Mouse (Mus musculus) brain, embryonic 14.5 days (tissue): Measurements from ENCODE around the gene Hist2h3c1. TPM values are rescaled to one million over a fixed set of nuclear protein-coding genes. Genes with fewer than 3 reads are reported as not detected.
A peak's percentile ranks its signal among the peaks of the same experiment; 100 is the strongest.
"Not testable (repeated sequence)": the region's sequence is repeated elsewhere in the genome, so short reads cannot be mapped to it uniquely, and the experiment has no call there.

ENCODE experiments used
- DNase-seq: peaks from one replicate; pipeline ENCODE4 v3.0.0-alpha.2; 2011; ENCODE audit warnings: low read depth
- CTCF ChIP-seq: fragments of 200-500 bp; IDR thresholded peaks from 2 replicates; pipeline ENCODE4 v1.5.1; 2012; ENCODE audit warnings: inconsistent platforms, mild to moderate bottlenecking, moderate library complexity, borderline replicate concordance; ENCODE audit not compliant: insufficient read depth, insufficient read length; ENCODE audit errors: extremely low read depth
- POLR2A ChIP-seq: fragments of 200-500 bp; IDR thresholded peaks from 2 replicates; pipeline ENCODE4 v1.6.1; 2012; ENCODE audit warnings: mild to moderate bottlenecking, inconsistent platforms, borderline replicate concordance; ENCODE audit not compliant: poor library complexity, insufficient read depth, insufficient read length, severe bottlenecking; ENCODE audit errors: extremely low read depth
- polyA plus RNA-seq: library from polyadenylated mRNA; depleted of rRNA; stranded (reverse); fragments of >200 nt; gene quantifications from 2 replicates; pipeline ENCODE4 v1.2.3, GENCODE M21; 2012; rRNA removed

Gene Hist2h3c1
- not detected in 2 replicates for polyA plus RNA-seq

DNA sequence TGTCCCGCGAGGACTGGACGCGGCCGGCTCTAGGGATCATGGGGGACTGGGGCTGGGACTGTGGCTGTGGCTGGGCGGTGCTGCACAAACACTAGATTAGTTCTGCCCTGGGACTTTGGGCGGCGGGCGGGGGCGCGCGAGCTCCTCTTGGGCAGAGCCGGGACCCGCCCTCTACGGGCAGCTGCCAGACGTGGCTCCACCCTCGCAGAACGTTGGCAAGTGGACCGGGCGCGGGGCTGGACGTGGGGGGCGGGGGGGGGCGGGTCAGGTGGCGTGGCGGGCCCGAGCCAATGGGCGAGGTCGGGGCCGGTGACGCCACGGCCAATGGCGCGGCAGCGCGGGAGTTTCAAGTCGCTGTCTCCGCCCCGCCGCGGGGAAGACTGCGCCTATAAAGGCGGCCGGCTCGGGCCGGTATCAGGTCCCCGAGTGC, at the start of gene Hist2h3c1:
TSS of gene Hist2h3c1 (plus strand) at position 259 of the 430 bp plus-strand sequence.
- not testable (repeated sequence) for DNase-seq

DNA sequence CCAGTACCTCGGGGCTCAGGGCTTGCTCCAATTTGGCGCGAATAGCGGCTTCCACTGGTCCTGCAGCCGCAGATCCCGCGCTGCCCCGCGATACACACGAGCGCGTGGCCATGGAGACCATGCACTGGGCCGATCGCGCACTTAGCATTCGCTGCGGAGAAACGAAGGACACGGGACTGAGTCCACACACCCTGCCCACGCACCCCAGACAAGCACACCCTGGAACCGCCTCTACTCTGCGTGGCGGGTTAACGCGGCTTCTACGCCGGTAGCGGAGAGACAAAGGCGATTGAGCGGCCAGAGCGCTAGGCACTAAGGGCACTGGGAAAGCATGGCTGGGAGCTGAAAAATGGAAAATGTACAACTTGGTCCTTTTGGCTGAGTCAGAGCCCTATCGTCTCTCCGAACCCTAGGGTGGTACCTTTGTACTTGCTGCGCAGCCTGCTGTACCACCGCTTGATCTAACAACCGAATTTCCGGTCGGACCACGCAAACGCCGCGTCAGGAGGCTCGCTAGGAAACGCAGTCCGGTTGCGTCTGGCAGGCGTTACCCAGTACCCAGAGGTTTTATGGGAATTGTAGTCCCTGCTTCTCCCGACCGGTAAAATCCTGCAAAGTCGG, 49.2 kb upstream of the Hist2h3c1 start:
- DNase-seq, result peak; percentile 98
- TF ChIP-seq POLR2A, result peak; percentile 72; the same call in 1 of the 2 replicates
- TF ChIP-seq CTCF, result no peak

DNA sequence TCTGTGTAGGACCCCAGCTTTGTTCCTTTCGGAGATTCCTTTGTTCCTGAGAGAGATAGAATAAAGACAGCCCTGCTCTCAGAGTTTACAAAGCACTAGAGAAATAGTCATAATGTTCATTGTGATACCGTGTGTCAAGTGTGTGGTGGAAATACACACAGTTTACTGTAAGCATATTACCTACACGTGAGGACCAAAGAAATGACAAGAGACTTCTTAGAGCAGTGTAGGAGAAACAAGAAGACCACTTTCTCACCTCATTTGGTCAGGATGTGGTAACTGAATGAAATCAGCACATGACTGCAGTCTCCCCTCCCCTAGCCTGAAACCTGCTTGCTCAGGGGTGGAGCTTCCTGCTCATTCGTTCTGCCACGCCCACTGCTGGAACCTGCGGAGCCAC, 48.3 kb upstream of the Hist2h3c1 start:
- peak; percentile 68 for DNase-seq
- TF ChIP-seq POLR2A, result no peak
- no peak for TF ChIP-seq CTCF

DNA sequence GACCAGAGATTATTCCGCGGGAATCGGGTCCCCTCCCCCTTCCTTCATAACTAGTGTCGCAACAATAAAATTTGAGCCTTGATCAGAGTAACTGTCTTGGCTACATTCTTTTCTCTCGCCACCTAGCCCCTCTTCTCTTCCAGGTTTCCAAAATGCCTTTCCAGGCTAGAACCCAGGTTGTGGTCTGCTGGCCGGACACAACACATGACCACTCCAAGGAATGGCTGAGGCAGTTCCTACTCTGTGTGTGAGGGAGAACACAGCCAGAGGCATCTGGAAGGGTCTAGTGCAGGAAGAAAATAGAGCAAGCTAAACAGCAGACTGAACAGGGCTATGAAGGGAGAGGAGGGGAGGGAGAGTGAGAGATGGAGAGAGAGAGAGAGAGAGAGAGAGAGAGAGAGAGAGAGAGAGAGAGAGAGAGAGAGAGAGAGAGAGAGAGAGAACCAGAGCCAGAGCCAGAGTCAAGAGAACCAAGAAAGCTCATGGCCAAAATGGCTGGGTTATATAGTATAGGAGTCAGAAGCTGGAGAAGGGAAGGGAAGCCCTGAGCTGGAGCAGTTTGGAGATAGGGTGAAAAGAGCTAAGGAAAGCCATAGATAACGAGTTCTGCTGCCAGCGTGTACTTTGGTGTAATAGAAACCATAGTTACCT, 47.8 kb upstream of the Hist2h3c1 start:
- not testable (repeated sequence) for DNase-seq

DNA sequence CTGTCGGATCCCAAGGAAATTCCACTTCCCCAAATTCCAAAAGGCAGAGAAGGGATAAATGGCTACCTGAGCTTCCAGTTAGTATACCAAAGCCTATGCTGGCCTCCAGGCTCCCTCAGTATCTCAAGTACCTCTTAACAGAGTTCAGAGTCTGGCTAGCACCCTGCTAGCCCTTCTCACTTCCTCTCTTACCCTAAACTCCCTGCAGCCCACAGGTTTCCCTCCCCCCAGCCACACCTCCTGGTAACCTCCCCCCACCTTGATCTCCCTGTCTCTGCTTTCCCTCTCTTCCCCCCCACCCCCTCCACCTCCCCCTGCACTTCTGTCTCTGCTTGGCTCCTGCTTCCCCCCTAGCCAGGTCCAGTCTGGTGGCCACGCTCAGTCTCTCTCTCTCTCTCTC, 46.8 kb upstream of the Hist2h3c1 start:
- TF ChIP-seq POLR2A, result no peak
- no peak for TF ChIP-seq CTCF
- no peak for DNase-seq

DNA sequence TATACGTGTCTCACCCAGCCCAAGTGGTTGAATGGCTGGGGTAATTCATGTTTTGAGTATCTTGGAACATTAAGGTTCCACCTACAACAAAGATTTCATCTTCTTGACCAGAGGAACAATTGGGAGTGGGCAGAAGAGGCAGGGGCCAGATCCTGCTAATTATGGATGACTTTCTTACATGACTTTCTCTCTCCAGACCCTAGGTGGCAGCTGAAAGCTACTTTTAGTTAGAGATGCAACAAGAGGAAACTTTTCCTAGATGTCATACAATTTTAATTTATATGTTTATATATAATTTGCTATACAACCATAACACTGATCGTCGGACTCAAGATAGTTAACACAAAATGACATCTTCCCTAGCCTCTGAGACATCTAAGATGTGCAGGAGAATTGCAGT, 38.7 kb upstream of the Hist2h3c1 start:
- no peak for DNase-seq
- TF ChIP-seq POLR2A (no peak), CTCF (no peak)

DNA sequence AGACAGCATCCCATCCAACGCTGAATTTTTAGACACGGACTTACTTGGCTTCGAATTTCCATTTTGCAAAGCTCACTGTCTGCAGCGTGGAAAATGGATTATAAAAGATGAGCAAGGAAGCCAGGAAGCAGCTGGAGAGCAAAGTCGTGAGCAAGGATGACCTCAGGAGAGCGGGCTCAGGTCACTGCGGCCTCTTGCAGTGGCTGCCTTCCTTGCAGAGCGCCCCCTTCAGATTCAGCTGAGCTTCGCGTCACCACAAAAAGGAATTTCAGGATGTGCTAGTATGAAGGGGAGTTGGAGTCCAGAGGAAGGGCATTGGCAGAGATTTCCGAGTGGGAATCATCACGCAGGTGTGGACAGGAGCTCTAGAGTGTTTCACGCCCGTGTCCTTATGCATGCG, 37.2 kb upstream of the Hist2h3c1 start:
- no peak for DNase-seq
- TF ChIP-seq CTCF, result peak; percentile 16; the same call in 1 of the 2 replicates
- TF ChIP-seq POLR2A, result no peak

DNA sequence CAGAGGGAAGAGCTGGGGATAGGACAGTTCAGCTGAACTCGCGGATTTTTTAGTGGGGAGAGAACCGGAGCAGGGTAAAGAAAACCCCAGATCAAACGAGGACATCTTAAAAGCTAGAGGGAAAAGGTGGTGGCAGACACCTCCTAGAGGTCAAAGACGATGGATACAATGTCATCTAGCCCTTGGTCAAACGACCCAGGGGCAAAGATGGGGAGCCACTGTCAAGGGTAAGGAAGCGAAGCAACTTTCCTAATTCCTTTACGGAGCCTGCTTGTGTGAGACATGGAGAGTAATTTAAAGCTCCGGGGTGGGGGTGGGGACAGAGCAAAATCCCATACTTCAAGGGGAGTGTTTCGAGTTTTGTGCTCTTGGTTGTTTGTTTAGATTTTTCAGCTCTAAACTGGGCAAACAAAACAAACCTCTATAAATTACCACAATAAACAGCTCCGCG, 27.3 kb upstream of the Hist2h3c1 start:
- DNase-seq, result no peak
- no peak for TF ChIP-seq CTCF

DNA sequence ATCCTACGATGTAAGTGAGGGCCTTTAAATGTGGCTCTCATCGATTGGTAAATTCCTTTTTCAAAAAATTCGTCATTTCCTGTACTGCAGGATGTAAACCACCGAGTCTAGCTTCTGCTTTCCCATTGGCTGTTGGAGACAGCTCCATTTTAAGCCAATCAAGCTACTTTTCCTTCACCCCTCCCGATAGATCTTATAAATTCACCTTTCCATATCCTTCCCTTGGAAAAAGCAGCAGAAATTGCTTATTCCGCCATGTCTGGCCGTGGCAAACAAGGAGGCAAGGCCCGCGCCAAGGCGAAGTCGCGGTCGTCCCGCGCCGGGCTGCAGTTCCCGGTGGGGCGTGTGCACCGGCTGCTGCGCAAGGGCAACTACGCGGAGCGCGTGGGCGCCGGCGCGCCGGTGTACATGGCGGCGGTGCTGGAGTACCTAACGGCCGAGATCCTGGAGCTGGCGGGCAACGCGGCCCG, 26.8 kb upstream of the Hist2h3c1 start, which contains the start of the genes Bola1 and Hist2h2ab:
TSS of gene Bola1 (minus strand) at position 49 of the 470 bp plus-strand sequence.
TSS of gene Hist2h2ab (plus strand) at position 205 of the 470 bp plus-strand sequence.
- TF ChIP-seq POLR2A (peak; percentile 58), CTCF (no peak)
- peak; percentile 98 for DNase-seq

DNA sequence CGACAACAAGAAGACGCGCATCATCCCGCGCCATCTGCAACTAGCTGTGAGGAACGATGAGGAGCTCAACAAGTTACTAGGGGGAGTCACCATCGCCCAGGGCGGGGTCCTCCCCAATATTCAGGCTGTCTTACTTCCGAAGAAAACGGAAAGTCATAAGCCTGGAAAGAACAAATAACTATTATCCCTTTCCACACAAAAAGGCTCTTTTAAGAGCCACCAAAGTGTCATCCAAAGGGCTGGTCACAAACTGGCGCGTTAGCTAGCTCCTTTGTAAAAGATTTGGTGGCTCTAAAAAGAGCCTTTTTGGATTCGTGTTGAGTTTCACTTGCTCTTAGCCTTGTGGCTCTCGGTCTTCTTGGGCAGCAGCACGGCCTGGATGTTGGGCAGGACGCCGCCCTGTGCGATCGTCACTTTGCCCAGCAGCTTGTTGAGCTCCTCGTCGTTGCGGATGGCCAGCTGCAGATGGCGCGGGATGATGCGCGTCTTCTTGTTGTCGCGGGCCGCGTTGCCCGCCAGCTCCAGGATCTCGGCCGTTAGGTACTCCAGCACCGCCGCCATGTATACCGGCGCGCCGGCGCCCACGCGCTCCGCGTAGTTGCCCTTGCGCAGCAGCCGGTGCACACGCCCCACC, 26.2 kb upstream of the Hist2h3c1 start:
- DNase-seq, result peak; percentile 62

DNA sequence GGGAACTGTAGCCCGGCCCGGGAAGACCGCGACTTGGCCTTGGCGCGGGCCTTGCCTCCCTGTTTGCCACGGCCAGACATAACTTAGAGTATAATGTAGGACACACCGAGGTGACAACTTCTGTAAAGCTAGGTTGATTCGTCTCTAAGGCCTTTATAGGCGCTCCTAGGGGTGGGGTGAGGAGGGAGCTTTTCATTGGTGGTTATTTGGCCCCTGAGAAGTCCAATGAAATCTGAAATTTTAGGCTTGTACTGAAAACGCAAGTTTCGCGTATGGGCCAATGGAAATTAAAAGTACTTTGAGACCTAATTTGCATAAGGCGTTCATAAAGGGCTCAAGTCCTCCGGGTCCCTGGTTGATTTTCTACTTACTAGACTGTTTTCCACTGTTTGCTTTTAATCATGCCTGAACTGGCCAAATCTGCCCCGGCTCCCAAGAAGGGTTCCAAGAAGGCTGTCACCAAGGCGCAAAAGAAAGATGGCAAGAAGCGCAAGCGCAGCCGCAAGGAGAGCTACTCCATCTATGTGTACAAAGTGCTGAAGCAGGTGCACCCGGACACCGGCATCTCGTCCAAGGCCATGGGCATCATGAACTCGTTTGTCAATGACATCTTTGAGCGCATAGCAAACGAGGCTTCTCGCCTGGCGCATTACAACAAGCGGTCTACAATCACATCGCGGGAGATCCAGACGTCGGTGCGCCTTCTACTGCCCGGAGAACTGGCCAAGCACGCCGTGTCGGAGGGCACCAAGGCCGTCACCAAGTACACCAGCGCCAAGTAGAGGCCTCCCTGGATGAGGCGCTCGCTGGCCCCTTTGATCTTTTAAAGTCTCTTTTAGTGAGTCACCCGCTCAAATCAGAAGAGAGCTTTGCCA, 25.5 kb upstream of the Hist2h3c1 start, which contains the start of the genes Hist2h2ac and Hist2h2be:
TSS of gene Hist2h2ac (minus strand) at position 116 of the 875 bp plus-strand sequence.
TSS of gene Hist2h2be (plus strand) at position 355 of the 875 bp plus-strand sequence.
- DNase-seq, result peak; percentile 97
- TF ChIP-seq POLR2A (peak; percentile 57; the same call in 1 of the 2 replicates), CTCF (no peak)

DNA sequence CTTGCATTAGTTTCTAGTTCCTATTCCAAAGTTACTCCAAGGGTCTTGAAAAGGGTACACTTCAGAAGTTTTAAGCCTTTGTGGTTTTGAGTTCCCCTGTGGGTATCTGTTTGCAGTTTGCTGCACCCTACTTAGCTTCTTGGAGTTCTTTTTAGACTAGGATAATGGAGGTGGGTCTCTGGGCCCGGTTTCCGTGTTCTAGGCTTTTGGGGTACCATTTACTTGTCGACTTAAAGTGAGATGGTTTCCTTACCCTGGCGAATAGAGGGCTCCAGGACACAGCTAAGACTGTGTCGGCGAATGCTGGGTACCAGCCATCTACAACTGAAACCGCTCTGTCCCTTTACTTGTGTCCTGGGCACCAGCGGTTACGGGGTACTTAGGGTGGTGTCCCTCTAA, 24.8 kb upstream of the Hist2h3c1 start:
- no peak for TF ChIP-seq CTCF
- no peak for TF ChIP-seq POLR2A
- DNase-seq, result peak; percentile 43
